Mouse (Mus musculus): ENCODE measurements at regions not wholly inside any gene's neighbourhood (a gene's known extent, or its start where the extent isn't known, plus 50 kb on each side); places are given as distances from the start of the nearest gene placed in this dataset.
A peak's percentile ranks its signal among the peaks of the same experiment; 100 is the strongest.

DNA sequence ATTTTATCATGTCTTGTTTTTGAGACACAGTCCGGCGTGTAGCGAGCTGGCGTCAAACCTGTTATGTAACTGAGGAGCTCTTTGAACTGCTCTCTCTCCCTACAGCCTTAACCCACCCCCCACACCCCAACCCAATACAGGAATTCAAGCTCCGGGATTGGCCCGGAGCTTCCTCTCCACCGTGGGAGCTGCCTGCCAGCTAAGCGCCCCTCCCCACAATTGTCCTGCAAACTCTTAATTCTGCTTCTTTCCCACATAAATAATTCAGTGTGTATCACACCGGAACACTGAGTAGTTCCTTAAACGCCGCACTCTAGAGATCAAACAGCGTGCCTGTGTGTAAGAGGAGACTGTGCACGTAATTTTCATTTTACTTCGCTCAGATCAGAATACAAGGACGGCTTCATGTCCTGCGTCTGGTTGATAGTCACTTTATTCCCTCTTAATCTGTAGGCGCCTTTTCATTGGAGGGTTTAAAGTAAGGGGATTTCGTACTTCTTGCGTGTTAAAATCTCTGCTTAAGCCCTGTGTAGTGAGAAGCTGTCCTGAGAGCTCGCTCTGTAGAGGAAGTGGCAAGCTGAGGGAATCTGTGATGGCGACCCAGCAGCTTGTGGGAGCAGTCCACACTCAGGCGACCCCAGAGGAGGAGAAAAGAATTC is 95.3 kb upstream of the Pabpc6 start:
- Histone ChIP-seq H3K27ac (ENCODE audit: low read length) (peak overlapping the region; percentile 80), H3K4me3 (ENCODE audit: low read depth, low read length) (peak overlapping the region; percentile 39), H3K9ac (replicated peaks; ENCODE audit: low read depth) (peak overlapping the region; percentile 29), H3K36me3 (ENCODE audit: insufficient read depth, low read length) (no peaks in the 10 kb centered on the region), H3K9me3 (ENCODE audit: low read length) (no peaks in the 10 kb centered on the region), H3K27me3 (replicated peaks; ENCODE audit: insufficient read depth, low read length) (no peaks in the 10 kb centered on the region), H3K4me2 (replicated peaks; ENCODE audit: low read depth, low read length) (peak overlapping the region; percentile 63), H3K4me1 (ENCODE audit: insufficient read depth, low read depth, low read length) (peaks cover 3% of the 10 kb centered on the region; the same call in 1 of the 2 replicates)
- ATAC-seq, result peak; percentile 70
- TF ChIP-seq EP300 (IDR thresholded peaks at IDR 0.05) (no peak), CTCF (IDR thresholded peaks at IDR 0.05) (no peak)
- DNase-seq (ENCODE audit: low spot score), result peak; percentile 58
- under 1% methylated on average over 22 of the region's 22 CpGs for WGBS

DNA sequence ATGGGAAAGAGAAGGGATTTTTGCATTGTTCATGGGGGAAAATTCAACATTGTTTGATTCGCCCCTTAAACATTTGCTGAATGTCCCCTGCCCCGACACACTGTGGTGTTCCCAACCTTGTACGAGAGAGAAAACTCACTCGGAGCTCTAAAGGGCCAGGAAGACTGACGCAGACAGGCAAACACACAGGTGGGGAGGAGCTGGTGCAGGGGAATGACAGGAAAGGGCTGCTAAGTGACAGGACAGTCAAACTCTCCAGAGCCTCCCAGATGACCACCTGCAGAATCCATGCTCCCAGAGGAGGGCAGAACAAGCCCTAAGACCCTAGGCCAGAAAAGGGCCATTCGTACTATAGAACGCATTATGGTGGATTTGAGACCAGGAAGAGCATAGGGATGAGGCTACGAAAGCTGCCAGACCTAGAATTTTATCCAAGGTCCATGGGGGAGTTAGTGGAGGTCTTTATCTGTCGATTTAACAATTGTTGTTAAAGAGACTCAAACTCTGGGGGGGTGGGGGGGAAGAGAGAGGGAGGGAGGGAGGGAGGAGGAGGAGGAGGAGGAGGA is 94.6 kb upstream of the Pabpc6 start:
- no peak overlapping the region for H3K9ac ChIP-seq (replicated peaks; ENCODE audit: low read depth)
- H3K4me3 ChIP-seq (ENCODE audit: low read depth, low read length), result peak overlapping the region; percentile 12
- H3K27ac ChIP-seq (ENCODE audit: low read length), result peak overlapping the region; percentile 21; the same call in 1 of the 2 replicates
- no peaks in the 10 kb centered on the region for H3K9me3 ChIP-seq (ENCODE audit: low read length)
- TF ChIP-seq EP300 (IDR thresholded peaks at IDR 0.05) (no peak), CTCF (IDR thresholded peaks at IDR 0.05) (no peak)
- peaks cover 3% of the 10 kb centered on the region; the same call in 1 of the 2 replicates for H3K4me1 ChIP-seq (ENCODE audit: insufficient read depth, low read depth, low read length)
- H3K36me3 ChIP-seq (ENCODE audit: insufficient read depth, low read length), result no peaks in the 10 kb centered on the region
- DNase-seq (ENCODE audit: low spot score), result peak; percentile 27
- ATAC-seq, result peak; percentile 14; the same call in 1 of the 2 replicates
- H3K27me3 ChIP-seq (replicated peaks; ENCODE audit: insufficient read depth, low read length), result no peaks in the 10 kb centered on the region
- 12% methylated on average over 9 of the region's 9 CpGs for WGBS
- peak overlapping the region; percentile 63 for H3K4me2 ChIP-seq (replicated peaks; ENCODE audit: low read depth, low read length)

- no peak overlapping the region for H3K27ac ChIP-seq (ENCODE audit: low read length)
- no peaks in the 10 kb centered on the region for H3K27me3 ChIP-seq (replicated peaks; ENCODE audit: insufficient read depth, low read length)
- peaks cover 3% of the 10 kb centered on the region; the same call in 1 of the 2 replicates for H3K4me1 ChIP-seq (ENCODE audit: insufficient read depth, low read depth, low read length)
- H3K4me3 ChIP-seq (ENCODE audit: low read depth, low read length), result no peak overlapping the region
- ATAC-seq, result no peak
- no peak overlapping the region for H3K4me2 ChIP-seq (replicated peaks; ENCODE audit: low read depth, low read length)
- no peaks in the 10 kb centered on the region for H3K9me3 ChIP-seq (ENCODE audit: low read length)
- WGBS, result 51% methylated on average over 9 of the region's 9 CpGs
- H3K36me3 ChIP-seq (ENCODE audit: insufficient read depth, low read length), result no peaks in the 10 kb centered on the region
- H3K9ac ChIP-seq (replicated peaks; ENCODE audit: low read depth), result no peak overlapping the region
- TF ChIP-seq CTCF (IDR thresholded peaks at IDR 0.05) (no peak), EP300 (IDR thresholded peaks at IDR 0.05) (no peak)
- DNase-seq (ENCODE audit: low spot score), result no peak
Measured at GRCm38 (mm10) chr17:9763110-9763509, 93.6 kb upstream of the Pabpc6 start.

- no peak overlapping the region for H3K9ac ChIP-seq (replicated peaks; ENCODE audit: low read depth)
- H3K9me3 ChIP-seq (ENCODE audit: low read length), result no peaks in the 10 kb centered on the region
- no peaks in the 10 kb centered on the region for H3K27me3 ChIP-seq (replicated peaks; ENCODE audit: insufficient read depth, low read length)
- no peaks in the 10 kb centered on the region for H3K36me3 ChIP-seq (ENCODE audit: insufficient read depth, low read length)
- H3K4me3 ChIP-seq (ENCODE audit: low read depth, low read length), result no peak overlapping the region
- H3K4me1 ChIP-seq (ENCODE audit: insufficient read depth, low read depth, low read length), result peaks cover 3% of the 10 kb centered on the region; the same call in 1 of the 2 replicates
- no peak for ATAC-seq
- H3K4me2 ChIP-seq (replicated peaks; ENCODE audit: low read depth, low read length), result no peak overlapping the region
- 81% methylated on average over 7 of the region's 7 CpGs for WGBS
- DNase-seq (ENCODE audit: low spot score), result no peak
- H3K27ac ChIP-seq (ENCODE audit: low read length), result no peak overlapping the region
- TF ChIP-seq CTCF (IDR thresholded peaks at IDR 0.05), result no peak
Measured at GRCm38 (mm10) chr17:9762436-9762835, 92.9 kb upstream of the Pabpc6 start.

- H3K27ac ChIP-seq (ENCODE audit: low read length), result no peak overlapping the region
- TF ChIP-seq CTCF (IDR thresholded peaks at IDR 0.05) (no peak), EP300 (IDR thresholded peaks at IDR 0.05) (no peak)
- ATAC-seq, result no peak
Measured at GRCm38 (mm10) chr17:9760706-9761059, 91.2 kb upstream of the Pabpc6 start.

DNA sequence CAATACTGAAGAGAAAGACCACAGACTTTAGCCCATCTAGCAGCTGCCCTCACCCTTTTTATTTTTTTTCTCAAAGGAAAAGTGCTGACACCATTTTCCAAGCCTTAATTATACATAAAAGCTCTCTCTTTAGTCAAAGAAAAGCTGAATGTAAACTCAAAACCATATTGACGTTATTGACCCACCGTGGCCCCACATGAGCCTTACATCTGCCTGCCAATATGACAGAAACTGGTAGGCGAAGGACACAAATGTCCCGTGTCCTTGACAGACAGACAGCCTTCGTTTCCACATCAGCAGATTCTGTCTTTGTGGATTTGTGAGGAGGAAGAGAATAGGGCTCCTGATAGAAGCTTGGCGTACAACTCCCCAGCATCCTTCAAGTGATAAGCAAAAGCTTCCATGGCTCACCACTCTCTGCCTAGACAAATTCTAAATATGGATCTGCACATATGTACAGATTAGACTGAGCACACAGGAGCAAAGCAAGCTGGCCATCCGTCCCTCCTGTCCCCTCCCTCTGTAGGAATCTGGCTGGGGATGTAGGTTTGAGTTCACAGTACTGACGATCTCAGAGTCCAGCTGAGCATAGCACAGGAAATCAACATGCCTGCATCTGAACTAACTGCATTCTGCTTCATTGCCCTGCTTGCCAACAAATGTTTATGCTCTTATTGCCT is 90.6 kb upstream of the Pabpc6 start:
- 0 out of 2 replicates have a peak overlapping the region, but pooled peaks have one; percentile 26 for H3K27ac ChIP-seq (ENCODE audit: low read length)
- H3K27me3 ChIP-seq (replicated peaks; ENCODE audit: insufficient read depth, low read length), result no peaks in the 10 kb centered on the region
- no peaks in the 10 kb centered on the region for H3K36me3 ChIP-seq (ENCODE audit: insufficient read depth, low read length)
- no peak for ATAC-seq
- no peak for TF ChIP-seq CTCF (IDR thresholded peaks at IDR 0.05)
- TF ChIP-seq EP300 (IDR thresholded peaks at IDR 0.05), result no peak
- peak; percentile 34 for DNase-seq (ENCODE audit: low spot score)
- H3K4me1 ChIP-seq (ENCODE audit: insufficient read depth, low read depth, low read length), result peaks cover 6% of the 10 kb centered on the region; the same call in 1 of the 2 replicates
- no peak overlapping the region for H3K4me2 ChIP-seq (replicated peaks; ENCODE audit: low read depth, low read length)
- WGBS, result 57% methylated on average over 8 of the region's 8 CpGs
- H3K4me3 ChIP-seq (ENCODE audit: low read depth, low read length), result no peak overlapping the region
- H3K9me3 ChIP-seq (ENCODE audit: low read length), result no peaks in the 10 kb centered on the region
- no peak overlapping the region for H3K9ac ChIP-seq (replicated peaks; ENCODE audit: low read depth)

More at GRCm38 (mm10) chr17:9760706-9761059, 91.2 kb upstream of the Pabpc6 start:
- Histone ChIP-seq H3K4me2 (replicated peaks; ENCODE audit: low read depth, low read length) (no peak overlapping the region), H3K27me3 (replicated peaks; ENCODE audit: insufficient read depth, low read length) (no peaks in the 10 kb centered on the region), H3K9me3 (ENCODE audit: low read length) (no peaks in the 10 kb centered on the region), H3K4me3 (ENCODE audit: low read depth, low read length) (no peak overlapping the region), H3K36me3 (ENCODE audit: insufficient read depth, low read length) (no peaks in the 10 kb centered on the region), H3K4me1 (ENCODE audit: insufficient read depth, low read depth, low read length) (peaks cover 6% of the 10 kb centered on the region; the same call in 1 of the 2 replicates), H3K9ac (replicated peaks; ENCODE audit: low read depth) (no peak overlapping the region)
- WGBS, result 56% methylated on average over 2 of the region's 2 CpGs
- DNase-seq (ENCODE audit: low spot score), result no peak

Data from lung, postnatal 0 days (tissue).